Mouse (Mus musculus): Measurements from ENCODE around the gene Tpm1. TPM values are rescaled to one million over a fixed set of nuclear protein-coding genes. Genes with fewer than 3 reads are reported as not detected.
A peak's percentile ranks its signal among the peaks of the same experiment; 100 is the strongest.

The Tpm1 gene
- polyA plus RNA-seq, 1 experiment from 2014 or later: 3,954 TPM

DNA sequence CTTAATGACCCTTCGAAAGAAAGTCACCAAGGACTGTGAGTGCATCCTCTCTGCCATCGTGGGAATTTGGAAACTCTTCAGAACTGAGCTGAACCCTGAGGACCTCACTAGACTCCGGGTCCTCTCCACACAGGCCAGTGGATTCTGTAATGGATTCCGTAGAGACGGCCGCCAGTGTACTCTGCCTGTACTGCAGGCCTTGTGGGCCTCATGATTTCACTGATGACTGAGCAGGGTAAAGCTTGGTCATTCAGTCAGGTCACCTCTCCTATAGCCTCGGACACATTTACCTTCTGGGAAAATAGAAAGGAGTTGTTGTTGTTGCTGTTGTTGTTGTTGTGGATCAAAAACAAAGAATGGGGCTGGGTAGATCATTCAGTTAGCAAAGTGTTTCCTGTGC, 67.1 kb downstream of the Tpm1 start:
- H3K4me3 ChIP-seq: no peak overlapping the region
- H3K9me3 ChIP-seq: no peaks in the 10 kb centered on the region
- H3K27ac ChIP-seq (replicated peaks): no peak overlapping the region
- no peak overlapping the region for H3K9ac ChIP-seq
- no peaks in the 10 kb centered on the region for H3K27me3 ChIP-seq (replicated peaks)
- 73% methylated on average over 7 of the region's 7 CpGs for WGBS
- no peaks in the 10 kb centered on the region for H3K36me3 ChIP-seq
- H3K4me1 ChIP-seq: peaks cover 6% of the 10 kb centered on the region; the same call in 1 of the 2 replicates
- no peak for ATAC-seq (ENCODE audit: extremely low read depth, insufficient number of reproducible peaks, low FRiP score, low TSS enrichment)
- no peak overlapping the region for H3K4me2 ChIP-seq

DNA sequence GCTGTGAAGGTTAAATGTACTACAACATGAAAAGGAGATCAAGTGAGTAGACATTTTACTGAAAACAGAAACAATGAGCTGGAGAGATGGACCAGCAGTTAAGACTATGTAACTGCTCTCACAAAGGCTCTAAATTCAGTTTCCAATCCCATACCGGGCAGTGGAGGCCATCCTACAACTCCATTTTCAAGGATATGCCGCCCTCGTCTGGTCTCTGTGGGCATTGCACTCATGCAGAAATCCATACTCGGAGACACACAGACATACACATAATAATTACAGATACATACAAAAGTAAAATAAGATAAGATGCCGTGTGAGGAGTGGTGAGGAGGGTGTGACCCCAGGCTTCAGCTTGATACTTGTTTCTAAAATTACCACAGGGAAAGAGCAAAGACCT, 68.7 kb downstream of the Tpm1 start:
- Histone ChIP-seq H3K9ac (no peak overlapping the region), H3K27me3 (replicated peaks) (no peaks in the 10 kb centered on the region), H3K27ac (replicated peaks) (no peak overlapping the region), H3K4me1 (peaks cover 4% of the 10 kb centered on the region; the same call in 1 of the 2 replicates), H3K4me2 (no peak overlapping the region), H3K9me3 (no peaks in the 10 kb centered on the region), H3K36me3 (no peaks in the 10 kb centered on the region), H3K4me3 (no peak overlapping the region)
- ATAC-seq (ENCODE audit: extremely low read depth, insufficient number of reproducible peaks, low FRiP score, low TSS enrichment): no peak
- 5% methylated on average over 5 of the region's 5 CpGs for WGBS

DNA sequence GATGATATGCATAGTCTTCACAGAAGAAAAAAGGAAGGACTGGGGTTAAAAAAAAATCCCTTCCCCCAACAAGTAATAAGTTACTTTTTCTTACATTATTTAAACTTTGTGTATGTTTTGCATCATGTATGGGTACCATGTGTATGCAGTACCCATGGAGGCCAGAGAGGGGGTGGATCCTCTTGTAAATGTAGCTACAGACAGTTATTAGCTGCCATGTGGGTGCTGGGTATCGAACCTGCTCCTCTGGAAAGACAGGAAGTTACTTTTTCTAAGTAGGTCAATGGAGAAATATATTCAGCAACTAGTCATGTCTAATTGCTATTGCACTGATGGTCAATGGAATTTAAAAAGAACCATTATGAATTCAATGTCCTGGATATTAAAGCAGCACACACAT, 70.7 kb downstream of the Tpm1 start:
- Histone ChIP-seq H3K9ac (no peak overlapping the region), H3K4me1 (peaks cover 4% of the 10 kb centered on the region), H3K4me2 (no peak overlapping the region), H3K4me3 (no peak overlapping the region), H3K27me3 (replicated peaks) (no peaks in the 10 kb centered on the region), H3K27ac (replicated peaks) (no peak overlapping the region), H3K9me3 (no peaks in the 10 kb centered on the region), H3K36me3 (no peaks in the 10 kb centered on the region)
- no peak for ATAC-seq (ENCODE audit: extremely low read depth, insufficient number of reproducible peaks, low FRiP score, low TSS enrichment)
- 80% methylated on average over 1 of the region's 1 CpGs for WGBS

DNA sequence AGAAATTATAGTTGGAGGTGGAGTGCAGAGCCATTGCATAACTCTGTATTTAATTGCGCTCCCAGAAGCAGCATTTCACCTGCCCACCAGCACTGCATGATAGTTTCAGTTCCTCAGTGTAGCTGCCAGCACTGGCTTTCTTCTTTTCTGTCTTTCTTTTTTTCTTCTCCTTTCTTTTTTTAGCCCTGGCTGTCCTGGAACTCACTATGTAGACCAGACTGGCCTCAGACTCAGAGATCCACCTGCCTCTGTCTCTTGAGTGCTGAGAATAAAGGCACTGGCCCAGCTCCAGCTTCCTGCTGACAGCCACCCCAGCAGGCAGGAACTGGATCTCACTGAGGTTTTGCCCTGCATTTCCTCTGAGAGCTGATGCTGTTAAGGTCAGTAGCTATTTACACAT, 71.2 kb downstream of the Tpm1 start:
- Histone ChIP-seq H3K4me3 (no peak overlapping the region), H3K4me2 (no peak overlapping the region), H3K9me3 (no peaks in the 10 kb centered on the region), H3K36me3 (no peaks in the 10 kb centered on the region), H3K9ac (no peak overlapping the region), H3K27ac (replicated peaks) (no peak overlapping the region), H3K27me3 (replicated peaks) (no peaks in the 10 kb centered on the region), H3K4me1 (peaks cover 4% of the 10 kb centered on the region)
- no peak for ATAC-seq (ENCODE audit: extremely low read depth, insufficient number of reproducible peaks, low FRiP score, low TSS enrichment)
- 96% methylated on average over 1 of the region's 1 CpGs for WGBS

DNA sequence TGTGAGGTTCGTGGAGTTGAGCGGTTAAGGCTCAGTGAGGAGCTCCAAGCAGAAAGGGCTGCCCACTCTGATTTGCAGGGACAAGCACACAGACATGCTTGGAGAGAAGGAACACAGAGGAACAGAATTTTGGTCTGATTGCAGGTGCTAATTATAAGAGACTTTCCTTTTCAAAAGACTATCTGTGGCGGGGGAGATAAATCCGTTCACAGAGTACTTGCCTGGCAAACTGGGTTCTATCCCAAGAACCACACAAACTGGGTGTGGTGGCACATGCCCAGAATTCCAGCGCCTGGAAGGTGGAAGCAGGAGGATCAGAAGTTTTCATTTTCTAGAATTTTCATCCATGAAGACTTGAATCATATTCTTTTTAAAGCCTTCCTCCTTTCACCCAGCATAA, 72.1 kb downstream of the Tpm1 start:
- H3K4me1 ChIP-seq: peaks cover 4% of the 10 kb centered on the region
- H3K27ac ChIP-seq (replicated peaks): no peak overlapping the region
- H3K9me3 ChIP-seq: no peaks in the 10 kb centered on the region
- no peak overlapping the region for H3K4me2 ChIP-seq
- H3K4me3 ChIP-seq: no peak overlapping the region
- ATAC-seq (ENCODE audit: extremely low read depth, insufficient number of reproducible peaks, low FRiP score, low TSS enrichment): no peak
- H3K9ac ChIP-seq: no peak overlapping the region
- H3K27me3 ChIP-seq (replicated peaks): no peaks in the 10 kb centered on the region
- H3K36me3 ChIP-seq: no peaks in the 10 kb centered on the region
- WGBS: 62% methylated on average over 5 of the region's 5 CpGs

DNA sequence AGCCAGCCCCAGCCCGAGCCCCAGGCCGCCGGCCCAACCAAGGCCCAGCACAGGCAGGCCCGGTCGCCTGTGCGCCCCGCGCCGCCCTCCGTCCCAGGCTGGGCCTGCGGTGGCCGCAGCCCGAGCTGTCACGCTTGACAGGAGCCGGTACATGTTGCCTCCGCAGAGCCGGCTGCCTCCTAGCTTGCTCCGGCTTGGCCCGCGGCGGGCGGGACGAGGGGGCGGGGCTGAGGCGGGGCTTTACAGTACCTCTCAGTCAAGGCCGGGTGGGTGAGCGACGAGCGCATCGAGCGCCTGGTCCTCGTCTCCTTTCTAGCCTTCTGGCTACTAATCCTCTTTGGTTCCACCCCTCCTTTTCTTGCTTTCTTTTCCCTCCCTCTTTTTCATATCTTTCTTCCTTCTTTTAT, 74.0 kb downstream of the Tpm1 start, which contains the start of gene Lactb:
Gene Lactb (minus strand): TSS at position 246 of the 407 bp plus-strand sequence.
- Histone ChIP-seq H3K9me3 (no peaks in the 10 kb centered on the region), H3K9ac (peak within 1 kb of the TSS; percentile 82), H3K4me2 (peak within 1 kb of the TSS; percentile 77), H3K27me3 (replicated peaks) (no peaks in the 10 kb centered on the region), H3K4me3 (peak within 1 kb of the TSS; percentile 84), H3K27ac (replicated peaks) (peak within 1 kb of the TSS; percentile 90), H3K36me3 (peaks cover 12% of the 10 kb centered on the region), H3K4me1 (peaks cover 4% of the 10 kb centered on the region)
- 0% methylated on average over 30 of the region's 32 CpGs for WGBS
- ATAC-seq (ENCODE audit: extremely low read depth, insufficient number of reproducible peaks, low FRiP score, low TSS enrichment): peak; percentile 88

DNA sequence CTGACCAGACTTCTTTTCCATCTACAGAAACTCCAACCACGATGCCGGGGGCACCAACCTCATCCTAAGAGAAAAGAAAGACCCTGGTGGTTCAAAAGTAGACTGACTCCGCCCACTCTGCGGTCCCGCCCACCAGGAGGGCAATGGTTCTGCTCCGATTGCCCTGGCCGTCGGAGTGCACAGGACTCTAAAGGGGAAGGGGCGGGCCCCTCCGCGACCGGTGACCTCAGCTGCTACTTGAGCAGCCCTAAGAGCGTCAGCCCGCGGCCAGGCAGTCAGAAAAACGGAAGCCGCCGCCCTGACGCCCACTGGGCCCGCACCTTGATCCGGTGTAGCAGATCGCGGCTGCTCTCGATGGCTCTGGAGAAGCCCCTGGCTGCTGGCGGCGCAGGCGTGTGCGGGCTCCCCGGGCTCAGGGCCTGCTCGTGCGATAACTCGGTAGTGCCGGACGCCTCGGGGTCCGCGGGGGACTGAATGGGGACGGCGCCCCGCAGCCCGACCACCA, 74.4 kb downstream of the Tpm1 start:
- peak overlapping the region; percentile 77 for H3K4me2 ChIP-seq
- H3K27ac ChIP-seq (replicated peaks): peak overlapping the region; percentile 90
- WGBS: under 1% methylated on average over 41 of the region's 41 CpGs
- H3K4me3 ChIP-seq: peak overlapping the region; percentile 84
- H3K9me3 ChIP-seq: no peaks in the 10 kb centered on the region
- H3K4me1 ChIP-seq: peaks cover 4% of the 10 kb centered on the region
- peaks cover 17% of the 10 kb centered on the region for H3K36me3 ChIP-seq
- H3K9ac ChIP-seq: peak overlapping the region; percentile 82
- ATAC-seq (ENCODE audit: extremely low read depth, insufficient number of reproducible peaks, low FRiP score, low TSS enrichment): peak; percentile 86
- H3K27me3 ChIP-seq (replicated peaks): no peaks in the 10 kb centered on the region

Other genes starting within 250 kb of the Tpm1 start
- gene Aph1c, start 214.7 kb downstream of the Tpm1 start, polyA plus RNA-seq (2015; fragmentation: Nextera tagmentation; extraction: Ambion mirVana): 1.7 and 1.8 TPM in 2 replicates
- gene Rab8b, start 129.7 kb downstream of the Tpm1 start, polyA plus RNA-seq (2015; fragmentation: Nextera tagmentation; extraction: Ambion mirVana): 15.1 and 17.1 TPM in 2 replicates
- gene Rps27l, start 103.3 kb downstream of the Tpm1 start, polyA plus RNA-seq (2015; fragmentation: Nextera tagmentation; extraction: Ambion mirVana): 523 and 569 TPM in 2 replicates
- gene Lactb, start 73.9 kb downstream of the Tpm1 start, polyA plus RNA-seq (2015; fragmentation: Nextera tagmentation; extraction: Ambion mirVana): 6.2 and 7.0 TPM in 2 replicates

Data from heart, embryonic 13.5 days (tissue).